Mouse (Mus musculus): ENCODE results near the gene Sdhaf3. TPM values are rescaled to one million over a fixed set of nuclear protein-coding genes. Genes with fewer than 3 reads are reported as not detected.

The Sdhaf3 gene
- polyA plus RNA-seq, 1 experiment, result 3.4 TPM

GRCm38 (mm10) chr6:7068782-7069181 lies 113.0 kb downstream of the Sdhaf3 start:
- DNase-seq (ENCODE audit: low read depth), result peak; percentile 50
- no peak for TF ChIP-seq POLR2A (IDR thresholded peaks at IDR 0.05; ENCODE audit: borderline replicate concordance, extremely low read depth, insufficient read depth, insufficient read length, poor library complexity, severe bottlenecking)
- no peak for TF ChIP-seq CTCF (IDR thresholded peaks at IDR 0.05; ENCODE audit: borderline replicate concordance, extremely low read depth, insufficient read depth, insufficient read length)

GRCm38 (mm10) chr6:7069463-7069862 lies 113.7 kb downstream of the Sdhaf3 start:
- DNase-seq (ENCODE audit: low read depth), result no peak
- TF ChIP-seq CTCF (IDR thresholded peaks at IDR 0.05; ENCODE audit: borderline replicate concordance, extremely low read depth, insufficient read depth, insufficient read length) (no peak), POLR2A (IDR thresholded peaks at IDR 0.05; ENCODE audit: borderline replicate concordance, extremely low read depth, insufficient read depth, insufficient read length, poor library complexity, severe bottlenecking) (no peak)

GRCm38 (mm10) chr6:7082054-7082453 lies 126.2 kb downstream of the Sdhaf3 start:
- TF ChIP-seq CTCF (IDR thresholded peaks at IDR 0.05; ENCODE audit: borderline replicate concordance, extremely low read depth, insufficient read depth, insufficient read length) (no peak), POLR2A (IDR thresholded peaks at IDR 0.05; ENCODE audit: borderline replicate concordance, extremely low read depth, insufficient read depth, insufficient read length, poor library complexity, severe bottlenecking) (no peak)

GRCm38 (mm10) chr6:7082467-7083259 lies 126.9 kb downstream of the Sdhaf3 start:
- TF ChIP-seq POLR2A (IDR thresholded peaks at IDR 0.05; ENCODE audit: borderline replicate concordance, extremely low read depth, insufficient read depth, insufficient read length, poor library complexity, severe bottlenecking) (no peak), CTCF (IDR thresholded peaks at IDR 0.05; ENCODE audit: borderline replicate concordance, extremely low read depth, insufficient read depth, insufficient read length) (no peak)
- DNase-seq (ENCODE audit: low read depth), result peak; percentile 82

More at GRCm38 (mm10) chr6:7082054-7082453, 126.2 kb downstream of the Sdhaf3 start:
- DNase-seq (ENCODE audit: low read depth), result no peak

- TF ChIP-seq CTCF (IDR thresholded peaks at IDR 0.05; ENCODE audit: borderline replicate concordance, extremely low read depth, insufficient read depth, insufficient read length) (no peak), POLR2A (IDR thresholded peaks at IDR 0.05; ENCODE audit: borderline replicate concordance, extremely low read depth, insufficient read depth, insufficient read length, poor library complexity, severe bottlenecking) (no peak)
- no peak for DNase-seq (ENCODE audit: low read depth)
These were observed 127.9 kb downstream of the Sdhaf3 start for GRCm38 (mm10) chr6:7083661-7084060.

- no peak for DNase-seq (ENCODE audit: low read depth)
- TF ChIP-seq POLR2A (IDR thresholded peaks at IDR 0.05; ENCODE audit: borderline replicate concordance, extremely low read depth, insufficient read depth, insufficient read length, poor library complexity, severe bottlenecking), result no peak
- TF ChIP-seq CTCF (IDR thresholded peaks at IDR 0.05; ENCODE audit: borderline replicate concordance, extremely low read depth, insufficient read depth, insufficient read length), result no peak
These were observed 128.6 kb downstream of the Sdhaf3 start for GRCm38 (mm10) chr6:7084370-7084769.

- DNase-seq (ENCODE audit: low read depth), result no peak
- TF ChIP-seq POLR2A (IDR thresholded peaks at IDR 0.05; ENCODE audit: borderline replicate concordance, extremely low read depth, insufficient read depth, insufficient read length, poor library complexity, severe bottlenecking) (no peak), CTCF (IDR thresholded peaks at IDR 0.05; ENCODE audit: borderline replicate concordance, extremely low read depth, insufficient read depth, insufficient read length) (no peak)
These were observed 129.7 kb downstream of the Sdhaf3 start for GRCm38 (mm10) chr6:7085506-7085905.

GRCm38 (mm10) chr6:7092094-7092493 lies 136.3 kb downstream of the Sdhaf3 start:
- no peak for DNase-seq (ENCODE audit: low read depth)
- TF ChIP-seq CTCF (IDR thresholded peaks at IDR 0.05; ENCODE audit: borderline replicate concordance, extremely low read depth, insufficient read depth, insufficient read length) (no peak), POLR2A (IDR thresholded peaks at IDR 0.05; ENCODE audit: borderline replicate concordance, extremely low read depth, insufficient read depth, insufficient read length, poor library complexity, severe bottlenecking) (no peak)

Other genes starting within 250 kb of the Sdhaf3 start
- gene Dlx6, start 92.7 kb upstream of the Sdhaf3 start, polyA plus RNA-seq (2012; rRNA removed), result 13.2 and 22.9 TPM in 2 replicates
- gene Dlx5, start 73.9 kb upstream of the Sdhaf3 start, polyA plus RNA-seq (2012; rRNA removed), result 15.5 and 20.4 TPM in 2 replicates